Mouse (Mus musculus) heart, embryonic 15.5 days (tissue): Measurements from ENCODE around the gene Dgki. TPM values are rescaled to one million over a fixed set of nuclear protein-coding genes. Genes with fewer than 3 reads are reported as not detected.
A peak's percentile ranks its signal among the peaks of the same experiment; 100 is the strongest.

ENCODE experiments used
- ATAC-seq: fragments of 200-750 bp; cut with Nextera tagmentation; replicated peaks from 2 replicates; pipeline ENCODE4 v1.8.0; 2017; ENCODE audit warnings: low read depth, moderate TSS enrichment; ENCODE audit not compliant: insufficient number of reproducible peaks, insufficient read depth, low FRiP score
- H3K27ac ChIP-seq: fragments of 300-500 bp; sonication (generic); 2 replicates; pipeline ENCODE4 v1.5.1; 2015; ENCODE audit warnings: mild to moderate bottlenecking, inconsistent platforms
- H3K27me3 ChIP-seq: fragments of 300-500 bp; sonication (generic); 2 replicates; pipeline ENCODE4 v1.6.1; 2015; ENCODE audit warnings: inconsistent platforms
- H3K36me3 ChIP-seq: fragments of 300-500 bp; sonication (generic); 2 replicates; pipeline ENCODE4 v1.6.1; 2015; ENCODE audit warnings: mild to moderate bottlenecking, inconsistent platforms
- H3K4me1 ChIP-seq: fragments of 300-500 bp; sonication (generic); replicated peaks from 2 replicates; pipeline ENCODE4 v1.6.1; 2015; ENCODE audit warnings: inconsistent platforms
- H3K4me2 ChIP-seq: fragments of 300-500 bp; sonication (generic); 2 replicates; pipeline ENCODE4 v1.6.1; 2015; ENCODE audit warnings: inconsistent platforms, mild to moderate bottlenecking, moderate library complexity
- H3K4me3 ChIP-seq: fragments of 300-500 bp; sonication (generic); 2 replicates; pipeline ENCODE4 v1.5.1; 2015; ENCODE audit warnings: mild to moderate bottlenecking, inconsistent platforms
- H3K9ac ChIP-seq: fragments of 300-500 bp; sonication (generic); 2 replicates; pipeline ENCODE4 v1.6.1; 2015; ENCODE audit warnings: mild to moderate bottlenecking, inconsistent platforms
- H3K9me3 ChIP-seq: fragments of 300-500 bp; sonication (generic); replicated peaks from 2 replicates; pipeline ENCODE4 v1.6.1; 2016; ENCODE audit warnings: inconsistent platforms
- WGBS: fragments of 180-500 bp; shearing (Covaris S2); methylation state at CpG from one replicate; pipeline ENCODE4 v1.1.7; 2015; ENCODE audit warnings: mixed read lengths; 5-methylcytosine and 5-hydroxymethylcytosine counted together
- polyA plus RNA-seq: library from polyadenylated mRNA; unstranded; fragments of >200 nt; fragmentation: Nextera tagmentation; extraction: Ambion mirVana; gene quantifications from 2 replicates; pipeline ENCODE4 v1.2.1, GENCODE M21; 2015

The Dgki gene
- polyA plus RNA-seq, 1 experiment from 2014 or later = 0.48 TPM

DNA sequence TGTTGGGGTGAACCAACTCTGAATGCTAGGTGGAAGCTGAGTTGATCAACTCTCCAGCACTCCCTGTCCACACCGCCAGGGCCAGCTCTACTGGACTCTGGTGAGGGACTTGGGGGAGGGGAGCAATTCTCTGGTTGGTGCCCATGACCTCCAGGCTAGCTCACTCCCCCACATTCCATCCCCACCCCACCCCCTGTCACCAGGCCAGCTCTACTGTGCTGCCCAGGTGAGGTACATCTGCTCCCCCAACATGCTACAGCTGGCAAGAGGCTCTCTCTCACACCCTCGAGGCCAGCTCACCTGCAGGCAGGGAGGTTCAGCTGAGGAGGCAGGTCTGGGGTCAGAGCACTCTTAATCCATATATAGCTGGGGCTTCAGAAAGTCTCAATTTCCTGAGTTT is 63.1 kb downstream of the Dgki start:
- Histone ChIP-seq H3K4me1 (no peaks in the 10 kb centered on the region; the same call in 1 of the 2 replicates), H3K9ac (no peak overlapping the region), H3K27ac (no peak overlapping the region), H3K4me3 (no peak overlapping the region), H3K4me2 (no peak overlapping the region), H3K36me3 (no peaks in the 10 kb centered on the region), H3K9me3 (no peaks in the 10 kb centered on the region), H3K27me3 (no peaks in the 10 kb centered on the region)
- no peak for ATAC-seq
- 79% methylated on average over 2 of the region's 2 CpGs for WGBS

GRCm38 (mm10) chr6:37231148-37231547 is 68.8 kb downstream of the Dgki start:
- Histone ChIP-seq H3K4me3 (no peak overlapping the region), H3K9me3 (no peaks in the 10 kb centered on the region), H3K4me2 (no peak overlapping the region), H3K9ac (no peak overlapping the region), H3K27ac (no peak overlapping the region), H3K27me3 (no peaks in the 10 kb centered on the region), H3K36me3 (no peaks in the 10 kb centered on the region), H3K4me1 (no peaks in the 10 kb centered on the region)
- no peak for ATAC-seq
- WGBS = 52% methylated on average over 6 of the region's 6 CpGs

GRCm38 (mm10) chr6:37222947-37223510 is 77.0 kb downstream of the Dgki start:
- Histone ChIP-seq H3K9me3 (no peaks in the 10 kb centered on the region), H3K27ac (no peak overlapping the region), H3K4me1 (peaks cover 14% of the 10 kb centered on the region), H3K9ac (no peak overlapping the region), H3K36me3 (no peaks in the 10 kb centered on the region), H3K27me3 (no peaks in the 10 kb centered on the region), H3K4me3 (no peak overlapping the region), H3K4me2 (no peak overlapping the region)
- ATAC-seq = no peak
- 54% methylated on average over 7 of the region's 7 CpGs for WGBS

DNA sequence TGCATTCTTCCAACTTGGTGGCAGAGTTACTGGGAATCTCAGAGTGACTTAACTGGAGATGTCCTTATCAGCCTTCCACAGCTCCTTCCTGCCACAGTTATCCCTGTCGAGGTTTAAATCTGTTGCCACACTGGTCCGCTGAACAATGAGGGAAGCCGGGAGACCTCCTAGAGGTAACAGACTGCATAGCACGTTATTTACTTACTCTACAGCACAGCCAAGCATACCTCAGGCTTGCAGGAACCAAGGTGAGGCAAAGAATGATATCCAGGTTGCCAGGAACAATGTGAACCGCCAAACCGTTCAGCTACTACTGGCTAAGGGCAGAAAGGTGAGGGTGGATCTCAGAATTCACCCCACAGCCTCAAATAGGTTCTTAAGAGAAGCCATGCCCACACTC is 78.0 kb downstream of the Dgki start:
- Histone ChIP-seq H3K36me3 (no peaks in the 10 kb centered on the region), H3K27ac (no peak overlapping the region), H3K4me3 (no peak overlapping the region), H3K4me2 (no peak overlapping the region), H3K9ac (no peak overlapping the region), H3K9me3 (no peaks in the 10 kb centered on the region), H3K4me1 (peaks cover 14% of the 10 kb centered on the region), H3K27me3 (no peaks in the 10 kb centered on the region)
- WGBS = 37% methylated on average over 6 of the region's 6 CpGs
- ATAC-seq = no peak

DNA sequence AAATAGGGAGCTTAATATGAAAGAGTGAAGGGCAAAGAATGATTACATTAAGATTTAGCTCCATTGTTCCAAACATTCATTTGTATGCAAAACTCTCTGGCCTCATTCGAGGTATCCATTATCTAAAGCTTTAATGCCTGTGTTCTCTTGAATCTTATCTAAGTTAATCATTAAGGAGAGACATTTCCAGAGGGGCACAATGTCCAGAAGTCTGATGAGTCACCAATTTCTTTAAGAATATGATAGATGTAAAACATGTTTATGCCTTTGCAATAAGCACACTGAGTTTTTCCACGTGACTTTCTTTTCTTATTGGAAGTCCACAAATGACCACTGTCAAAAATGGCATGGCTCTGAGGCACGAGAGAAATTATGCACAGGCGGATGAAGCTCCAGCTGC is 80.9 kb downstream of the Dgki start:
- H3K4me1 ChIP-seq = peaks cover 32% of the 10 kb centered on the region
- H3K27ac ChIP-seq = no peak overlapping the region

GRCm38 (mm10) chr6:37216342-37216763 is 83.6 kb downstream of the Dgki start:
- peak overlapping the region; percentile 75 for H3K27ac ChIP-seq
- no peak overlapping the region; the same call in 1 of the 2 replicates for H3K4me2 ChIP-seq
- peaks cover 34% of the 10 kb centered on the region for H3K4me1 ChIP-seq
- no peaks in the 10 kb centered on the region for H3K36me3 ChIP-seq
- H3K9me3 ChIP-seq = no peaks in the 10 kb centered on the region
- H3K27me3 ChIP-seq = no peaks in the 10 kb centered on the region
- 41% methylated on average over 4 of the region's 4 CpGs for WGBS
- H3K4me3 ChIP-seq = no peak overlapping the region
- ATAC-seq = peak; percentile 57; the same call in 1 of the 2 replicates
- H3K9ac ChIP-seq = no peak overlapping the region

More for the DNA sequence above, 80.9 kb downstream of the Dgki start:
- no peaks in the 10 kb centered on the region for H3K36me3 ChIP-seq
- ATAC-seq = no peak
- H3K4me3 ChIP-seq = no peak overlapping the region
- H3K27me3 ChIP-seq = no peaks in the 10 kb centered on the region
- H3K9me3 ChIP-seq = no peaks in the 10 kb centered on the region
- H3K4me2 ChIP-seq = no peak overlapping the region
- WGBS = 67% methylated on average over 4 of the region's 4 CpGs
- H3K9ac ChIP-seq = no peak overlapping the region

GRCm38 (mm10) chr6:37215655-37216054 is 84.3 kb downstream of the Dgki start:
- ATAC-seq = peak; percentile 51; the same call in 1 of the 2 replicates
- peak overlapping the region; percentile 25; the same call in 1 of the 2 replicates for H3K9ac ChIP-seq
- H3K4me2 ChIP-seq = peak overlapping the region; percentile 54
- no peaks in the 10 kb centered on the region for H3K9me3 ChIP-seq
- H3K27me3 ChIP-seq = no peaks in the 10 kb centered on the region
- peaks cover 36% of the 10 kb centered on the region for H3K4me1 ChIP-seq
- no peak overlapping the region for H3K4me3 ChIP-seq
- no peaks in the 10 kb centered on the region for H3K36me3 ChIP-seq
- H3K27ac ChIP-seq = peak overlapping the region; percentile 75
- WGBS = 14% methylated on average over 10 of the region's 10 CpGs

DNA sequence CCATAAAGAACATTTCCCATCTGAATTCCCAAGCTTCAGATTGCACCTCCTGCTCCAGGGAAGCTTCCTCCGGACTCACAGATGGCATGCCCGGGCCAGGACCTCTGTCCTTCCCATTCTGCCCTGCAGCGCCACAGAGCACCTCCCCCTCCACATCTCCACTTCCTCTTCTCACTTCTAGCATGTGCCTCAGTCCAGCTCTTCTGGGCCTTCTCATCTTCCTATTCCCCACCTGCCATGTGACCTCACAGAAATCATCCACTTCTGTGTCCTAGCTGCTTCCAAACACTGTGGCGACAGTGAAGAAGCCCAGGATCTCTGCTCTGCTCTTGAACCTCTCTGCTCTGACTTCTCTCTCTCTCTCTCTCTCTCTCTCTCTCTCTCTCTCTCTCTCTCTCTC is 87.1 kb downstream of the Dgki start:
- no peak for ATAC-seq
- Histone ChIP-seq H3K27me3 (no peaks in the 10 kb centered on the region), H3K27ac (peak overlapping the region; percentile 24), H3K4me1 (peaks cover 45% of the 10 kb centered on the region), H3K4me2 (no peak overlapping the region), H3K36me3 (no peaks in the 10 kb centered on the region), H3K4me3 (no peak overlapping the region), H3K9ac (no peak overlapping the region), H3K9me3 (no peaks in the 10 kb centered on the region)
- 53% methylated on average over 4 of the region's 4 CpGs for WGBS

DNA sequence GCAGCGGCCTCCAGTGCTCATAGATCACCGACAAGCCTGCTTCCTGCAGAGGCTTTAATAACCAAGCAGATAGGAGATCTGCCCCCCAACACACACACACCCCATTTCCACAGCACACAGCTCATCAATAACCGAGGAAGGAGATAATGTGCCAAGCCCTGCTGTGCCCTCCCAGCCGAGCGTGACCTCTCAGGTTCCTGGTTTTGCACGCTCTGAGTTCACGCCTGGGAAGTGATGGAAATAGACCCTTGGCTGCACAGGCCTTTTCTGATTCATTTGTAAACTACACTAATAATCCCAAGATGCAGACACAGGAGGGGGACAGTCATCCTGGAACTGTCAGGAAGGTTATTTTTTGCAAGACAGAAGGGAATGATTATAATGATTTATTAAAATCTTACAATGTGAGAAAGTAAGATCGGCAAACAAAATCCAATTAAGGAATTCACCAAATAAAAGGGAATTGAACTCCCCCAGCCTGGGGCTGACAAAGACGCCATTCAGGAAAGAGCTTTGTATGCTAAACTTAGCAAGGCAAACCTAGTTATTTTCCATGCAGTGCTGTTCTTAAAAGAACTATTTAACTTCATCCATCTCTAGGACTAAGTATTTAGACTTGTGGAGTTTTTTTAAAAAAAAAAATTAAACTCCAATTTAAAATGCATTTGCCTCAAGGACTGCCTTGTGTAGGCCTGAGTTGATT is 88.3 kb downstream of the Dgki start:
- WGBS = 58% methylated on average over 9 of the region's 9 CpGs
- Histone ChIP-seq H3K36me3 (no peaks in the 10 kb centered on the region), H3K4me3 (no peak overlapping the region), H3K4me2 (no peak overlapping the region), H3K27ac (no peak overlapping the region), H3K9ac (no peak overlapping the region), H3K4me1 (peaks cover 45% of the 10 kb centered on the region), H3K27me3 (no peaks in the 10 kb centered on the region), H3K9me3 (no peaks in the 10 kb centered on the region)
- no peak for ATAC-seq

DNA sequence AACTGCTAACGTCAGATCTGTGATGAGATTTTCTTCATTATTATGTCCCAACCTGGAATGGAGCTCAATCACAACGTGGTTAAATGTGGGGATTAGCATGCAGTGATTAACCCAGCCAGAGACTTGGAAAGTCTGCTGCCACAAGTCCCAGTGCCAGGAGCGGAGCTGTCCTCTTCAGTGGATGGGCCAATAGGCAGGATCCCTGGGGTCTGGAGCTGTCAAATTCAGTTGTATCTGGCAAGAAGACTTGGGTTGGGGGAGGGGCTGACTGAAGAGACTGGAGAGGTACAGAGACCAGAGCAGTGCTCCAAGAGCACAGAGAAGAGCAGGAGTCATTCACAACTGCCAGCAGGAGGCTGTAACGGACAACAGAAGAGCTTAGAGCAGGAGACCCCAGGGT is 97.1 kb downstream of the Dgki start:
- 51% methylated on average over 4 of the region's 4 CpGs for WGBS
- Histone ChIP-seq H3K9me3 (no peaks in the 10 kb centered on the region), H3K4me3 (no peak overlapping the region), H3K36me3 (no peaks in the 10 kb centered on the region), H3K4me2 (no peak overlapping the region), H3K27ac (no peak overlapping the region), H3K4me1 (peaks cover 12% of the 10 kb centered on the region), H3K27me3 (no peaks in the 10 kb centered on the region), H3K9ac (no peak overlapping the region)
- ATAC-seq = 0 out of 2 replicates have a peak, but pooled peaks have one; percentile 7

- Histone ChIP-seq H3K27me3 (no peaks in the 10 kb centered on the region), H3K36me3 (no peaks in the 10 kb centered on the region), H3K9ac (no peak overlapping the region), H3K9me3 (no peaks in the 10 kb centered on the region), H3K4me3 (no peak overlapping the region), H3K27ac (no peak overlapping the region), H3K4me1 (peaks cover 26% of the 10 kb centered on the region), H3K4me2 (no peak overlapping the region)
- no peak for ATAC-seq
- 69% methylated on average over 5 of the region's 5 CpGs for WGBS
Observed at GRCm38 (mm10) chr6:37200840-37201239, 99.1 kb downstream of the Dgki start.

DNA sequence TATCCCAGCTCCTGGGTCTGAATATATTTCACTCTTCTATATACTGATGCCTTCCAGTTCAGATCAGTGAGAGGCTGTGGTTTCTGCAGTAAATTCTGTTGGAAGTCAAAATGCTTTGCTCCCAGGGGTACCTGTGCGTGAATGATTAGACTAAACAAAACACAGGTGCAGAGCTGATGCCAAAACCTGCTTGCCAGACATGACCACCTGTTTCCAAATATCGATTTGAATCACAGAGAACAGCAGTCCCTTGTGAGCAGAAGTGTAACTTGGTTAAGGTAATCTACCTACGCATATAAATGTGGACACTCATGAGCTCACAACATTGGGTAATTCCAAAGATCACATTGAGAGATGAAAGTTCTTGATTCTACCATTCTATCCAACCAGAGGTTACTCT is 100.5 kb downstream of the Dgki start:
- Histone ChIP-seq H3K4me2 (no peak overlapping the region), H3K4me3 (no peak overlapping the region), H3K9me3 (no peaks in the 10 kb centered on the region), H3K9ac (no peak overlapping the region), H3K27me3 (no peaks in the 10 kb centered on the region), H3K36me3 (no peaks in the 10 kb centered on the region), H3K27ac (no peak overlapping the region), H3K4me1 (peaks cover 28% of the 10 kb centered on the region)
- WGBS = 88% methylated on average over 3 of the region's 3 CpGs
- ATAC-seq = no peak
